ENCODE assay signal across 8 mouse cellular contexts in genomic region chr5:92683351-92683807, GRCm38 (mm10). TPM values are rescaled to one million over a fixed set of nuclear protein-coding genes. Genes with fewer than 3 reads are reported as not detected.
DNase-seq lines count a peak whose midpoint lies in the region; ATAC-seq and TF ChIP-seq lines count a peak whose summit lies in the region.

Shroom3 (plus strand) TSS chr5:92683435.

- WGBS in intestine, embryonic 16.5 days, result under 1% methylated on average over 26 of the region's 26 CpGs
- WGBS in liver, postnatal 0 days (ENCODE audit: insufficient replicate concordance), result 1% methylated on average over 26 of the region's 26 CpGs

- H3K36me3 ChIP-seq in intestine, embryonic 16.5 days (ENCODE audit: control insufficient read depth, insufficient read depth, low read length), result no peaks in the 10 kb centered on the region
- H3K36me3 ChIP-seq in liver, postnatal 0 days (replicated peaks; ENCODE audit: insufficient read depth, low read length), result no peaks in the 10 kb centered on the region

- H3K27ac ChIP-seq in intestine, embryonic 16.5 days (ENCODE audit: low read length), result peak within 1 kb of the TSS; percentile 15; the same call in 1 of the 2 replicates
- peak within 1 kb of the TSS; percentile 57 for H3K27ac ChIP-seq in liver, postnatal 0 days (ENCODE audit: low read depth)

- H3K4me3 ChIP-seq in intestine, embryonic 16.5 days (ENCODE audit: low read length), result peak within 1 kb of the TSS; percentile 45
- H3K4me3 ChIP-seq in liver, postnatal 0 days (ENCODE audit: low read depth, low read length), result peak within 1 kb of the TSS; percentile 52

- 0 out of 2 replicates have a peak, but pooled peaks cover 2% of the 10 kb centered on the region for H3K4me1 ChIP-seq in intestine, embryonic 16.5 days (ENCODE audit: control insufficient read depth, insufficient read depth, low read length)
- no peaks in the 10 kb centered on the region; the same call in 1 of the 2 replicates for H3K4me1 ChIP-seq in liver, postnatal 0 days (ENCODE audit: insufficient read depth)

- peak; percentile 8 for DNase-seq in urinary bladder, postnatal 14 days (ENCODE audit: low spot score)
- no peak for DNase-seq in urinary bladder, postnatal 4 days (ENCODE audit: low spot score in 2 of 2)
- DNase-seq in forelimb bud, embryonic 11.5 days (ENCODE audit: low read depth, low spot score), result peak; percentile 39
- DNase-seq in liver, postnatal 0 days, result peak; percentile 37
- peak; percentile 64 for DNase-seq in retina, embryonic 14.5 days (ENCODE audit: low spot score)
- DNase-seq in cerebellum, postnatal 4 days (ENCODE audit: low spot score in 2 of 2), result no peak

- TF ChIP-seq EP300 in liver, postnatal 0 days (IDR thresholded peaks at IDR 0.05; ENCODE audit: low read depth), result no peak

- TF ChIP-seq CTCF in liver, postnatal 0 days (IDR thresholded peaks at IDR 0.05; ENCODE audit: low read depth), result no peak

- H3K4me2 ChIP-seq in intestine, embryonic 16.5 days (ENCODE audit: low read depth, low read length), result peak within 1 kb of the TSS; percentile 64
- peak within 1 kb of the TSS; percentile 79 for H3K4me2 ChIP-seq in liver, postnatal 0 days (ENCODE audit: low read depth, low read length)

- H3K9ac ChIP-seq in intestine, embryonic 16.5 days (ENCODE audit: low read depth, low read length), result peak within 1 kb of the TSS; percentile 54
- peak within 1 kb of the TSS; percentile 61 for H3K9ac ChIP-seq in liver, postnatal 0 days (replicated peaks)

- H3K27me3 ChIP-seq in intestine, embryonic 16.5 days (replicated peaks; ENCODE audit: control insufficient read depth, insufficient read depth, low read length), result peaks cover 7% of the 10 kb centered on the region; the same call in 1 of the 2 replicates
- peaks cover 22% of the 10 kb centered on the region for H3K27me3 ChIP-seq in liver, postnatal 0 days (ENCODE audit: insufficient read depth, low read length)

- ATAC-seq in intestine, embryonic 16.5 days, result 0 out of 2 replicates have a peak, but pooled peaks have one; percentile 24
- ATAC-seq in liver, postnatal 0 days, result peak; percentile 17; the same call in 1 of the 2 replicates
- ATAC-seq in megakaryocyte progenitor cell, adult 5-6 weeks (replicated peaks; ENCODE audit: poor library complexity), result no peak

- H3K9me3 ChIP-seq in intestine, embryonic 16.5 days (ENCODE audit: control insufficient read depth, low read length), result no peaks in the 10 kb centered on the region
- no peaks in the 10 kb centered on the region for H3K9me3 ChIP-seq in liver, postnatal 0 days (ENCODE audit: low read length)

RNA-seq across cellular contexts. Expression of gene Shroom3, which starts in this region (rescaled TPM):
- polyA plus RNA-seq in intestine, embryonic 16.5 days (2015; fragmentation: Nextera tagmentation; extraction: Ambion mirVana), result 6.0 and 6.4 TPM in 2 replicates
- 0.69 and 0.96 TPM in 2 replicates for polyA plus RNA-seq in liver, postnatal 0 days (2015; fragmentation: Nextera tagmentation; extraction: Ambion mirVana)
- total RNA-seq in megakaryocyte progenitor cell, adult 5-6 weeks (2015), result 0.49 TPM in 1 of 2 replicates, not detected in the other
- total RNA-seq in megakaryocyte progenitor cell, adult 5-6 weeks (2017), result not detected in 2 replicates

Comparison
In these comparisons a context has a peak if more than half of its experiments do, and no peak if none do; other contexts are left out.
1. DNase-seq: peak in urinary bladder, postnatal 14 days (single experiment), forelimb bud, embryonic 11.5 days (single experiment) and retina, embryonic 14.5 days (single experiment); none in urinary bladder, postnatal 4 days (0 of 2) and cerebellum, postnatal 4 days (0 of 2).
2. Peak in DNase-seq, ATAC-seq, H3K4me3 ChIP-seq, H3K27ac ChIP-seq, H3K9ac ChIP-seq and H3K4me2 ChIP-seq in liver, postnatal 0 days; RNA of the gene not detected or under 1 TPM.